Mouse (Mus musculus): ENCODE measurements around the gene Tysnd1. TPM values are rescaled to one million over a fixed set of nuclear protein-coding genes. Genes with fewer than 3 reads are reported as not detected.
A peak's percentile ranks its signal among the peaks of the same experiment; 100 is the strongest.

Tysnd1 gene
- polyA plus RNA-seq, 1 experiment: 11.2 TPM

- no peaks in the 10 kb centered on the region for H3K27me3 ChIP-seq (ENCODE audit: control insufficient read depth, insufficient read depth, low read length, poor library complexity, severe bottlenecking)
- H3K9me3 ChIP-seq (replicated peaks; ENCODE audit: control insufficient read depth, insufficient read depth, low read length, poor library complexity, severe bottlenecking): no peaks in the 10 kb centered on the region
- peak overlapping the region; percentile 13; the same call in 1 of the 2 replicates for H3K9ac ChIP-seq (ENCODE audit: low read depth, poor library complexity, severe bottlenecking)
- H3K4me1 ChIP-seq (ENCODE audit: control insufficient read depth, insufficient read depth, low read length): no peaks in the 10 kb centered on the region
- H3K4me3 ChIP-seq (ENCODE audit: low read depth, low read length): peak overlapping the region; percentile 59
- H3K36me3 ChIP-seq (ENCODE audit: control insufficient read depth, insufficient read depth, low read length, poor library complexity, severe bottlenecking): peaks cover 7% of the 10 kb centered on the region
- H3K27ac ChIP-seq (ENCODE audit: insufficient read depth, low read length): no peak overlapping the region
- no peak for TF ChIP-seq POLR2A (IDR thresholded peaks at IDR 0.05; ENCODE audit: insufficient read depth, low read length)
- TF ChIP-seq CTCF (IDR thresholded peaks at IDR 0.05; ENCODE audit: low read depth, low read length): no peak
- no peak for TF ChIP-seq EP300 (IDR thresholded peaks at IDR 0.05; ENCODE audit: insufficient read depth, low read depth, low read length)
Observed at GRCm38 (mm10) chr10:61679545-61679944, 15.8 kb upstream of the Tysnd1 start.

GRCm38 (mm10) chr10:61680015-61680913, 15.1 kb upstream of the Tysnd1 start, which contains the start of gene Sar1a:
Gene Sar1a (plus strand): TSS chr10:61680299.
- Histone ChIP-seq H3K27ac (ENCODE audit: insufficient read depth, low read length) (no peak within 1 kb of the TSS), H3K9me3 (replicated peaks; ENCODE audit: control insufficient read depth, insufficient read depth, low read length, poor library complexity, severe bottlenecking) (no peaks in the 10 kb centered on the region), H3K9ac (ENCODE audit: low read depth, poor library complexity, severe bottlenecking) (peak within 1 kb of the TSS; percentile 82), H3K4me3 (ENCODE audit: low read depth, low read length) (peak within 1 kb of the TSS; percentile 95), H3K36me3 (ENCODE audit: control insufficient read depth, insufficient read depth, low read length, poor library complexity, severe bottlenecking) (peaks cover 5% of the 10 kb centered on the region), H3K4me1 (ENCODE audit: control insufficient read depth, insufficient read depth, low read length) (no peaks in the 10 kb centered on the region), H3K27me3 (ENCODE audit: control insufficient read depth, insufficient read depth, low read length, poor library complexity, severe bottlenecking) (no peaks in the 10 kb centered on the region)
- TF ChIP-seq POLR2A (IDR thresholded peaks at IDR 0.05; ENCODE audit: insufficient read depth, low read length) (no peak), EP300 (IDR thresholded peaks at IDR 0.05; ENCODE audit: insufficient read depth, low read depth, low read length) (no peak), CTCF (IDR thresholded peaks at IDR 0.05; ENCODE audit: low read depth, low read length) (no peak)

GRCm38 (mm10) chr10:61689405-61689804, 5.9 kb upstream of the Tysnd1 start:
- Histone ChIP-seq H3K4me1 (ENCODE audit: control insufficient read depth, insufficient read depth, low read length) (no peaks in the 10 kb centered on the region), H3K9ac (ENCODE audit: low read depth, poor library complexity, severe bottlenecking) (no peak overlapping the region), H3K36me3 (ENCODE audit: control insufficient read depth, insufficient read depth, low read length, poor library complexity, severe bottlenecking) (peaks cover 52% of the 10 kb centered on the region), H3K4me3 (ENCODE audit: low read depth, low read length) (no peak overlapping the region), H3K27ac (ENCODE audit: insufficient read depth, low read length) (no peak overlapping the region), H3K27me3 (ENCODE audit: control insufficient read depth, insufficient read depth, low read length, poor library complexity, severe bottlenecking) (no peaks in the 10 kb centered on the region), H3K9me3 (replicated peaks; ENCODE audit: control insufficient read depth, insufficient read depth, low read length, poor library complexity, severe bottlenecking) (no peaks in the 10 kb centered on the region)
- TF ChIP-seq EP300 (IDR thresholded peaks at IDR 0.05; ENCODE audit: insufficient read depth, low read depth, low read length): no peak
- no peak for TF ChIP-seq POLR2A (IDR thresholded peaks at IDR 0.05; ENCODE audit: insufficient read depth, low read length)
- TF ChIP-seq CTCF (IDR thresholded peaks at IDR 0.05; ENCODE audit: low read depth, low read length): no peak

GRCm38 (mm10) chr10:61693563-61693962, 1.8 kb upstream of the Tysnd1 start:
- Histone ChIP-seq H3K36me3 (ENCODE audit: control insufficient read depth, insufficient read depth, low read length, poor library complexity, severe bottlenecking) (peaks cover 27% of the 10 kb centered on the region), H3K4me1 (ENCODE audit: control insufficient read depth, insufficient read depth, low read length) (no peaks in the 10 kb centered on the region), H3K9ac (ENCODE audit: low read depth, poor library complexity, severe bottlenecking) (no peak overlapping the region), H3K4me3 (ENCODE audit: low read depth, low read length) (no peak overlapping the region), H3K27me3 (ENCODE audit: control insufficient read depth, insufficient read depth, low read length, poor library complexity, severe bottlenecking) (no peaks in the 10 kb centered on the region), H3K9me3 (replicated peaks; ENCODE audit: control insufficient read depth, insufficient read depth, low read length, poor library complexity, severe bottlenecking) (no peaks in the 10 kb centered on the region), H3K27ac (ENCODE audit: insufficient read depth, low read length) (no peak overlapping the region)
- TF ChIP-seq EP300 (IDR thresholded peaks at IDR 0.05; ENCODE audit: insufficient read depth, low read depth, low read length): no peak
- TF ChIP-seq CTCF (IDR thresholded peaks at IDR 0.05; ENCODE audit: low read depth, low read length): no peak
- no peak for TF ChIP-seq POLR2A (IDR thresholded peaks at IDR 0.05; ENCODE audit: insufficient read depth, low read length)

- Histone ChIP-seq H3K4me3 (ENCODE audit: low read depth, low read length) (peak overlapping the region; percentile 85), H3K4me1 (ENCODE audit: control insufficient read depth, insufficient read depth, low read length) (peaks cover 2% of the 10 kb centered on the region), H3K9ac (ENCODE audit: low read depth, poor library complexity, severe bottlenecking) (peak overlapping the region; percentile 64), H3K27ac (ENCODE audit: insufficient read depth, low read length) (no peak overlapping the region), H3K36me3 (ENCODE audit: control insufficient read depth, insufficient read depth, low read length, poor library complexity, severe bottlenecking) (peaks cover 7% of the 10 kb centered on the region), H3K27me3 (ENCODE audit: control insufficient read depth, insufficient read depth, low read length, poor library complexity, severe bottlenecking) (no peaks in the 10 kb centered on the region), H3K9me3 (replicated peaks; ENCODE audit: control insufficient read depth, insufficient read depth, low read length, poor library complexity, severe bottlenecking) (no peaks in the 10 kb centered on the region)
- TF ChIP-seq EP300 (IDR thresholded peaks at IDR 0.05; ENCODE audit: insufficient read depth, low read depth, low read length) (no peak), CTCF (IDR thresholded peaks at IDR 0.05; ENCODE audit: low read depth, low read length) (no peak), POLR2A (IDR thresholded peaks at IDR 0.05; ENCODE audit: insufficient read depth, low read length) (no peak)
Observed at GRCm38 (mm10) chr10:61695703-61696559, 617 bp downstream of the Tysnd1 start.
